Comparison of ENCODE assay signal across 19 mouse cellular contexts in genomic region chr4:76292733-76293357, GRCm38 (mm10).
DNase-seq lines count a peak whose midpoint lies in the region; ATAC-seq and TF ChIP-seq lines count a peak whose summit lies in the region.
"Had no signal": no experiment of that assay in that cellular context is flagged by ENCODE, and none has a peak within 500 bp of the region (broad histone marks: within the 10 kb centered on the region; RNA-seq: fewer than 3 reads in every experiment).

No protein-coding gene starts in this region.

- TF ChIP-seq CTCF in brain, embryonic 14.5 days (IDR thresholded peaks at IDR 0.05; ENCODE audit: borderline replicate concordance, extremely low read depth, insufficient read depth, insufficient read length), result no peak

- 71% methylated on average over 8 of the region's 8 CpGs for WGBS in forebrain, embryonic 16.5 days
- 80% methylated on average over 8 of the region's 8 CpGs for WGBS in forebrain, embryonic 13.5 days
- 45% methylated on average over 8 of the region's 8 CpGs for WGBS in lung, embryonic 16.5 days

- 0 out of 2 replicates have a peak, but pooled peaks have one; percentile 15 for ATAC-seq in forebrain, embryonic 16.5 days
- ATAC-seq in forebrain, embryonic 13.5 days, result no peak
- peak; percentile 88 for ATAC-seq in lung, embryonic 16.5 days (ENCODE audit: low read depth)
- ATAC-seq: forebrain, embryonic 15.5 days had no signal

- no peaks in the 10 kb centered on the region for H3K9me3 ChIP-seq in forebrain, embryonic 16.5 days (ENCODE audit: control insufficient read depth, low read length)
- no peaks in the 10 kb centered on the region for H3K9me3 ChIP-seq in forebrain, embryonic 13.5 days (replicated peaks)
- no peaks in the 10 kb centered on the region for H3K9me3 ChIP-seq in lung, embryonic 16.5 days (ENCODE audit: control insufficient read depth, low read length)
- H3K9me3 ChIP-seq: embryonic facial prominence, embryonic 13.5 days; forebrain, embryonic 15.5 days; heart, embryonic 10.5 days; hindbrain, embryonic 12.5 days had no signal

- no peaks in the 10 kb centered on the region for H3K27me3 ChIP-seq in forebrain, embryonic 16.5 days (replicated peaks; ENCODE audit: control insufficient read depth, insufficient read depth, low read length)
- no peaks in the 10 kb centered on the region for H3K27me3 ChIP-seq in forebrain, embryonic 13.5 days
- H3K27me3 ChIP-seq in lung, embryonic 16.5 days (ENCODE audit: control insufficient read depth, insufficient read depth, low read depth, low read length), result no peaks in the 10 kb centered on the region
- H3K27me3 ChIP-seq: embryonic facial prominence, embryonic 13.5 days; forebrain, embryonic 15.5 days; hindbrain, embryonic 12.5 days had no signal

- no peak for TF ChIP-seq POLR2A in brain, embryonic 14.5 days (IDR thresholded peaks at IDR 0.05; ENCODE audit: borderline replicate concordance, extremely low read depth, insufficient read depth, insufficient read length, poor library complexity, severe bottlenecking)

- H3K27ac ChIP-seq in forebrain, embryonic 16.5 days (ENCODE audit: low read length), result no peak overlapping the region
- H3K27ac ChIP-seq in forebrain, embryonic 13.5 days, result no peak overlapping the region
- no peak overlapping the region for H3K27ac ChIP-seq in lung, embryonic 16.5 days (ENCODE audit: low read length)
- H3K27ac ChIP-seq: embryonic facial prominence, embryonic 13.5 days; forebrain, embryonic 15.5 days; heart, embryonic 10.5 days; hindbrain, embryonic 12.5 days had no signal

- no peak overlapping the region for H3K9ac ChIP-seq in forebrain, embryonic 16.5 days (replicated peaks; ENCODE audit: low read depth, low read length)
- H3K9ac ChIP-seq in forebrain, embryonic 13.5 days, result no peak overlapping the region
- H3K9ac ChIP-seq in lung, embryonic 16.5 days (ENCODE audit: low read length), result no peak overlapping the region
- H3K9ac ChIP-seq: embryonic facial prominence, embryonic 13.5 days; forebrain, embryonic 15.5 days; hindbrain, embryonic 12.5 days had no signal

- H3K4me1 ChIP-seq in forebrain, embryonic 16.5 days (replicated peaks; ENCODE audit: control insufficient read depth, insufficient read depth, low read length), result 0 out of 2 replicates have a peak, but pooled peaks cover 2% of the 10 kb centered on the region
- H3K4me1 ChIP-seq in forebrain, embryonic 13.5 days, result peaks cover 12% of the 10 kb centered on the region
- H3K4me1 ChIP-seq in lung, embryonic 16.5 days (replicated peaks; ENCODE audit: control insufficient read depth, insufficient read depth, low read length), result peaks cover 11% of the 10 kb centered on the region

- peak; percentile 18 for DNase-seq in layer of hippocampus, adult 9-11 months
- DNase-seq in layer of hippocampus, postnatal 25 days (ENCODE audit: extremely low spot score in 1 of 2, low spot score in 1 of 2), result no peak
- DNase-seq in lung, adult 18-20 months, result no peak
- DNase-seq in brain, embryonic 14.5 days (ENCODE audit: low read depth), result peak; percentile 23
- DNase-seq: adrenal gland, postnatal 10 days; cerebellum, adult 11-12 months; cerebellum, adult 9-10 months; cerebellum, postnatal 25 days; gastrocnemius, postnatal 36 days; heart, adult 18-20 months; heart, postnatal 10 days; heart, postnatal 4 days had no signal

- no peaks in the 10 kb centered on the region for H3K36me3 ChIP-seq in forebrain, embryonic 16.5 days (ENCODE audit: control insufficient read depth, insufficient read depth)
- H3K36me3 ChIP-seq in forebrain, embryonic 13.5 days (ENCODE audit: poor library complexity, severe bottlenecking), result no peaks in the 10 kb centered on the region
- no peaks in the 10 kb centered on the region for H3K36me3 ChIP-seq in lung, embryonic 16.5 days (ENCODE audit: control insufficient read depth, insufficient read depth, low read length)
- H3K36me3 ChIP-seq: embryonic facial prominence, embryonic 13.5 days; forebrain, embryonic 15.5 days; heart, embryonic 10.5 days; hindbrain, embryonic 12.5 days had no signal

- H3K4me3 ChIP-seq in forebrain, embryonic 16.5 days (replicated peaks; ENCODE audit: low read length), result no peak overlapping the region
- no peak overlapping the region for H3K4me3 ChIP-seq in forebrain, embryonic 13.5 days
- H3K4me3 ChIP-seq in lung, embryonic 16.5 days (ENCODE audit: low read length), result no peak overlapping the region
- H3K4me3 ChIP-seq: embryonic facial prominence, embryonic 13.5 days; forebrain, embryonic 15.5 days; heart, embryonic 10.5 days; hindbrain, embryonic 12.5 days had no signal

- no peak overlapping the region for H3K4me2 ChIP-seq in forebrain, embryonic 16.5 days (ENCODE audit: low read length)
- H3K4me2 ChIP-seq in forebrain, embryonic 13.5 days, result no peak overlapping the region
- H3K4me2 ChIP-seq in lung, embryonic 16.5 days (ENCODE audit: low read depth, low read length), result no peak overlapping the region; the same call in 1 of the 2 replicates
- H3K4me2 ChIP-seq: embryonic facial prominence, embryonic 13.5 days; forebrain, embryonic 15.5 days; hindbrain, embryonic 12.5 days had no signal

Comparison
In these comparisons a context has a peak if more than half of its experiments do, and no peak if none do; other contexts are left out.
1. DNase-seq: peak in layer of hippocampus, adult 9-11 months (single experiment) and brain, embryonic 14.5 days (single experiment); none in layer of hippocampus, postnatal 25 days (0 of 2) and lung, adult 18-20 months (0 of 2).